Mouse (Mus musculus): Measurements from ENCODE around the gene Nup214. TPM values are rescaled to one million over a fixed set of nuclear protein-coding genes. Genes with fewer than 3 reads are reported as not detected.
A peak's percentile ranks its signal among the peaks of the same experiment; 100 is the strongest.

The Nup214 gene
- total RNA-seq, 2 experiments from 2014 or later = 42.0 to 43.5 TPM

GRCm38 (mm10) chr2:32083159-32084011, 109.1 kb downstream of the Nup214 start:
- intact Hi-C loops (cut with DNase I) = no loop called here
- DNase-seq (ENCODE audit: extremely low spot score in 1 of 2, low spot score in 2 of 2) = peak in 1 of 2 experiments; percentile 65

GRCm38 (mm10) chr2:32084111-32084871, 110.1 kb downstream of the Nup214 start, which contains the start of gene Fam78a:
Gene Fam78a (minus strand): TSS chr2:32084857.
- DNase-seq (ENCODE audit: extremely low spot score in 1 of 2, low spot score in 2 of 2) = peak in 1 of 2 experiments; percentile 55

GRCm38 (mm10) chr2:32084872-32085199, 110.6 kb downstream of the Nup214 start:
- no peak for DNase-seq (ENCODE audit: extremely low spot score in 1 of 2, low spot score in 2 of 2)
- intact Hi-C loops (cut with DNase I) = loop anchor here (5.0 kb wide), 1 partner anchor 42 kb away; no protein-coding TSS in a partner anchor

More at GRCm38 (mm10) chr2:32084111-32084871, 110.1 kb downstream of the Nup214 start, which contains the start of gene Fam78a:
- intact Hi-C loops (cut with DNase I) = no loop called here

GRCm38 (mm10) chr2:32085231-32085630, 111.0 kb downstream of the Nup214 start:
- intact Hi-C loops (cut with DNase I) = loop anchor here (5.0 kb wide), 1 partner anchor 42 kb away; no protein-coding TSS in a partner anchor
- DNase-seq (ENCODE audit: extremely low spot score in 1 of 2, low spot score in 2 of 2) = no peak

- intact Hi-C loops (cut with DNase I) = loop anchor here (5.0 kb wide), 1 partner anchor 40 kb away; no protein-coding TSS in a partner anchor
- DNase-seq (ENCODE audit: extremely low spot score in 1 of 2, low spot score in 2 of 2) = no peak
These were observed 113.4 kb downstream of the Nup214 start for GRCm38 (mm10) chr2:32087606-32088005.

GRCm38 (mm10) chr2:32088372-32088981, 114.2 kb downstream of the Nup214 start:
- intact Hi-C loops (cut with DNase I) = loop anchor here (5.0 kb wide), 1 partner anchor 39 kb away; no protein-coding TSS in a partner anchor
- DNase-seq (ENCODE audit: extremely low spot score in 1 of 2, low spot score in 2 of 2) = peak in 1 of 2 experiments; percentile 60

- intact Hi-C loops (cut with DNase I) = loop anchor here (5.0 kb wide), 1 partner anchor 38 kb away; no protein-coding TSS in a partner anchor
- DNase-seq (ENCODE audit: extremely low spot score in 1 of 2, low spot score in 2 of 2) = no peak
These were observed 115.4 kb downstream of the Nup214 start for GRCm38 (mm10) chr2:32089606-32090005.

GRCm38 (mm10) chr2:32090145-32090544, 115.9 kb downstream of the Nup214 start:
- intact Hi-C loops (cut with DNase I) = no loop called here
- DNase-seq (ENCODE audit: extremely low spot score in 1 of 2, low spot score in 2 of 2) = no peak

- no peak for DNase-seq (ENCODE audit: extremely low spot score in 1 of 2, low spot score in 2 of 2)
- intact Hi-C loops (cut with DNase I) = no loop called here
These were observed 117.7 kb downstream of the Nup214 start for GRCm38 (mm10) chr2:32091956-32092355.

- intact Hi-C loops (cut with DNase I) = no loop called here
- DNase-seq (ENCODE audit: extremely low spot score in 1 of 2, low spot score in 2 of 2) = no peak
These were observed 119.9 kb downstream of the Nup214 start for GRCm38 (mm10) chr2:32094001-32094707.

GRCm38 (mm10) chr2:32095351-32096121, 121.3 kb downstream of the Nup214 start, which contains the start of gene Plpp7:
Gene Plpp7 (plus strand): TSS chr2:32095528.
- peak; percentile 80 to 86 for DNase-seq (ENCODE audit: extremely low spot score in 1 of 2, low spot score in 2 of 2)
- intact Hi-C loops (cut with DNase I) = no loop called here

GRCm38 (mm10) chr2:32096122-32096420, 121.8 kb downstream of the Nup214 start:
- intact Hi-C loops (cut with DNase I) = no loop called here
- DNase-seq (ENCODE audit: extremely low spot score in 1 of 2, low spot score in 2 of 2) = peak in 1 of 2 experiments; percentile 45

GRCm38 (mm10) chr2:32102944-32103343, 128.7 kb downstream of the Nup214 start:
- intact Hi-C loops (cut with DNase I) = no loop called here
- DNase-seq (ENCODE audit: extremely low spot score in 1 of 2, low spot score in 2 of 2) = no peak

GRCm38 (mm10) chr2:32103557-32103956, 129.3 kb downstream of the Nup214 start:
- DNase-seq (ENCODE audit: extremely low spot score in 1 of 2, low spot score in 2 of 2) = no peak

More at GRCm38 (mm10) chr2:32103557-32103956, 129.3 kb downstream of the Nup214 start:
- intact Hi-C loops (cut with DNase I) = no loop called here
